10 mouse cellular contexts compared by ENCODE assay signal in the genomic region with DNA sequence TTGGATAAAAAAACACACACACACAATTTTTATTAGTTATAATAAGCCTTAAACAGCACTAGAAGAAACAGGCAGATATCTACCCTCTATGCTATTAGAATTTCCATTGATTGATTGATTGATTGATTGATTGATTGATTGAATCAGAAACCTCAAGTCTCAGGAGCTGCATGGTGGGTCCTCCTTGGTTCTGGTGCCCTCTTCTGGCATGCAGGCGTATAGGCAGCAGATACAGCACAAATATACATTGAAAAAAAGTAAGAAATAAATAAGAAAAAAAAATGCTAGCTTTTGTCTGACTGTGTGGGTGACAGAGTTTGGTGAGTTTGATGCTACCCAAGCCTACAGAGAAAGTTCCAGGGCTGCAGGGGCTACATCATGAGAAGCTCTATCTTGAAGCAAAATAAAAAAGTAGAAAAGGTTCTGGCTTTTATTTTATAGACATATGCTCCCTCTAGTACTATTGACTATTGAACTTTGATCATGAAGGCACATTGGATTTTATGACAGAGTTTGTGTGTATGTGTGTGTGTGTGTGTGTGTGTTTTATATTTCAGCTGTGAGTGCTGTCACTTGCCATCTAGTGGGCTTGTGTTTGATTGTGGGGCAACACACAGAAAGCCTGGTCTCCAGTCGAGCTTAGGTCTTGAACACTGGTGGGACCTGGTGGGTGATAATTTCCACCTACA. TPM values are rescaled to one million over a fixed set of nuclear protein-coding genes. Genes with fewer than 3 reads are reported as not detected.
DNase-seq lines count a peak whose midpoint lies in the region; TF ChIP-seq lines count a peak whose summit lies in the region.
"Had no signal": no experiment of that assay in that cellular context is flagged by ENCODE, and none has a peak within 500 bp of the region (broad histone marks: within the 10 kb centered on the region; RNA-seq: fewer than 3 reads in every experiment).

No protein-coding gene starts in this region.

- peak; percentile 61 for TF ChIP-seq CTCF in lung, adult 2 months (IDR thresholded peaks at IDR 0.05; ENCODE audit: insufficient read depth, low read length)

- 93% methylated on average over 2 of the region's 2 CpGs for WGBS in lung, adult 2 months

- no peak overlapping the region for H3K4me3 ChIP-seq in lung, adult 2 months (replicated peaks; ENCODE audit: extremely low read depth, low read depth, low read length)
- H3K4me3 ChIP-seq: erythroblast, embryonic 14.5 days had no signal

- DNase-seq in lung, adult 2 months: no peak
- no peak for DNase-seq in lung, postnatal 4 days
- DNase-seq in NIH3T3 (ENCODE audit: low read depth): peak; percentile 36
- peak; percentile 4 for DNase-seq in embryo, embryonic 11 days
- DNase-seq in skeletal muscle tissue, adult 2 months (ENCODE audit: low read depth, low spot score): peak; percentile 30
- DNase-seq in frontal cortex, postnatal 10 days (ENCODE audit: low spot score in 2 of 2): no peak
- DNase-seq in layer of hippocampus, adult 9-11 months: no peak
- DNase-seq in urinary bladder, adult 18-20 months (ENCODE audit: low spot score in 2 of 2): no peak
- DNase-seq: kidney, postnatal 14 days had no signal

- no peaks in the 10 kb centered on the region for H3K4me1 ChIP-seq in lung, adult 2 months (ENCODE audit: control insufficient read depth, insufficient read depth, low read length)

- no peak for TF ChIP-seq POLR2A in lung, adult 2 months (IDR thresholded peaks at IDR 0.05; ENCODE audit: borderline replicate concordance, extremely low read depth, low read depth, low read length)

RNA-seq across cellular contexts. Expression of a gene that starts 25.7 kb away (rescaled TPM):
- 3.1 and 4.9 TPM in 2 replicates for polyA plus RNA-seq in lung, adult 2 months (2012; rRNA removed)

RNA-seq across cellular contexts. Expression of a gene that starts 59.4 kb away (rescaled TPM):
- 0.63 and 1.3 TPM in 2 replicates for polyA plus RNA-seq in lung, adult 2 months (2012; rRNA removed)

Comparison
In these comparisons a context has a peak if more than half of its experiments do, and no peak if none do; other contexts are left out.
1. DNase-seq: peak in NIH3T3 (single experiment), embryo, embryonic 11 days (single experiment) and skeletal muscle tissue, adult 2 months (single experiment); none in lung, adult 2 months (single experiment), lung, postnatal 4 days (0 of 2), frontal cortex, postnatal 10 days (0 of 2), layer of hippocampus, adult 9-11 months (single experiment) and urinary bladder, adult 18-20 months (0 of 2).